Mouse (Mus musculus): ENCODE results near the gene Nckap5l. TPM values are rescaled to one million over a fixed set of nuclear protein-coding genes. Genes with fewer than 3 reads are reported as not detected.

Gene Nckap5l
- total RNA-seq, 2 experiments from 2014 or later, result 39.0 to 39.2 TPM

- intact Hi-C loops (cut with DNase I), result no loop called here
- DNase-seq, result no peak
Measured at GRCm38 (mm10) chr15:99433081-99433718, 24.3 kb downstream of the Nckap5l start.

DNA sequence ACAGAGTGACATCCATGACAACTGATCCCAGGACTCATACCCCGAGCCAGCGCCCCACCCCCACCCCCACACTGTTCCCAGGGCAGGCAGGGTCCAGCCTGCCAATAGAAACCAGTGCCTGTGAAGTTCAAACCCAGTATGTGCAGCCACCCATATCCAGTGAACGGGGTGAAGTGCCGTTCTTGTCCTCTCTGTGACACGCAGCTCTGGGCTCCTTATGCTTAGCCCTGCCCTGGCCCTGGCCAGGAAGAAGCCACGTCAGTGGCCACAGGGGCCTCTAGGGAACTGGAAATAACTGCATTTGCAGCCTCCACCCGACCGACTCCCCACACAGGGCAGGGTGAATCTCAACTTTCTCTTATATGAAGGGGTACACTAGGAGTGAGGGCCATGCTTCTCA is 25.6 kb downstream of the Nckap5l start:
- intact Hi-C loops (cut with DNase I), result no loop called here
- DNase-seq, result no peak

- intact Hi-C loops (cut with DNase I), result no loop called here
- DNase-seq, result no peak
Measured at GRCm38 (mm10) chr15:99431504-99431903, 26.0 kb downstream of the Nckap5l start.

DNA sequence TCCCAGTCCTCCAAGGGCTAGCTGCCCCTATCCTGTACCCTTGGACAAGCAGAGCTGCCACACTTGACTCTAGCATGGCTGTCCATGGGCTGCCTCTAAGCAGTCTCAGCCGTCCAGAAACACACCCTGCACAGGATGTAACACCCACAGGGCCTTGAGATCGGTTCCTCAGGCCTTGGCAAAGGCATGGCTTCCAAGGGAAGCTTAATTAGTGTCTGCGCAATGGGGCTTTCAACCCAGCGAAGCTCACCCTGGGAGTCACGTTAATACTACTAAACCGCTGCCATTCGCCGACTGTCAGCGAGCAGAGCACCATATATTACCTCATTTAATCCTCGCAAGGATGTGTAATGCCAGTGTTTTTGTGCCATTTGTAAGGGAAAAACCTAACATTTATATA is 26.5 kb downstream of the Nckap5l start:
- DNase-seq, result no peak
- intact Hi-C loops (cut with DNase I), result no loop called here

GRCm38 (mm10) chr15:99430394-99430793 is 27.2 kb downstream of the Nckap5l start:
- no peak for DNase-seq
- intact Hi-C loops (cut with DNase I), result no loop called here

DNA sequence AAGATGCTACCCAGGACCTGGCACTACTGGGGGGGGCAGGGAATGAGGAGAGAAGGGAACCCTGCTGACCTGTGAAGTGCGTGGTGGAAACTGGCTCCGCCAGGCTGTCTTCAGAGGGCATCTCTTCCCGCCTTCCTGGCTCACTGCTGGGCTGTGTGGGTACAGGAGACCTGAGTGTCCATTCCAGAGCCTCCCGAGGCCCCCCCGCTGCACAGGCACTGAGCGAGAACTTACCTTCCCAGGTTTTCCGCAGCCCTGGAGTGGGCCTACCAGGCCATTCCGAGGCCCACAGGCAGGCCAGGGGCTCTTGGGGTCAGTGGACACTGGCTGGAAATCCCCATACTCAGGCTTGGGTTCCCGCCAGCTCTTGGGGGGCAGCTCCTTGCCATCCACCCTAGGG is 33.7 kb downstream of the Nckap5l start:
- intact Hi-C loops (cut with DNase I), result no loop called here
- DNase-seq, result no peak

GRCm38 (mm10) chr15:99423131-99423530 is 34.4 kb downstream of the Nckap5l start:
- intact Hi-C loops (cut with DNase I), result no loop called here
- DNase-seq, result no peak

GRCm38 (mm10) chr15:99422551-99422950 is 35.0 kb downstream of the Nckap5l start:
- intact Hi-C loops (cut with DNase I), result no loop called here

DNA sequence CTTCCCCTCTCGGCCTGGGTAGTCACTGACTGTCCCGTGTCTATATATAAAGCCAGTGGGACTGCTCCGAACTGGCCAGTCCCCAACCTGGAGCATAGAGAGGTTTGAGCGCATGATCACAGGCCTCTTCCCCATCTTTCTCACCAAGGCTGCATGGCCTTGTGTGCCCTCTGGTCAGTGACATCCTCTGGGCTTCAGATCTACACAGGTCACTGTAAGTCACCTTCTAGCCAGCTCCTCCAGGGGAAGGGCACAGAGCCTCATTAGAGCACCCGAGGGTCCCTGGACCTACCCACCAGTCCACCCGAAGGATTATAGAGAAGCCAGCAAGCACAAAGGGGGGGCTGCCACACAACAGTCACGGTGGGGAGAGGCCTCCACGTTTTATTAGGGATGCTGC is 35.9 kb downstream of the Nckap5l start:
- DNase-seq, result no peak
- intact Hi-C loops (cut with DNase I), result no loop called here

More at GRCm38 (mm10) chr15:99422551-99422950, 35.0 kb downstream of the Nckap5l start:
- DNase-seq, result no peak

GRCm38 (mm10) chr15:99421152-99421551 is 36.4 kb downstream of the Nckap5l start:
- DNase-seq, result no peak
- intact Hi-C loops (cut with DNase I), result no loop called here

GRCm38 (mm10) chr15:99420521-99421014 is 37.0 kb downstream of the Nckap5l start:
- intact Hi-C loops (cut with DNase I), result no loop called here
- DNase-seq, result peak; percentile 88

GRCm38 (mm10) chr15:99420101-99420500 is 37.4 kb downstream of the Nckap5l start:
- no peak for DNase-seq
- intact Hi-C loops (cut with DNase I), result no loop called here

DNA sequence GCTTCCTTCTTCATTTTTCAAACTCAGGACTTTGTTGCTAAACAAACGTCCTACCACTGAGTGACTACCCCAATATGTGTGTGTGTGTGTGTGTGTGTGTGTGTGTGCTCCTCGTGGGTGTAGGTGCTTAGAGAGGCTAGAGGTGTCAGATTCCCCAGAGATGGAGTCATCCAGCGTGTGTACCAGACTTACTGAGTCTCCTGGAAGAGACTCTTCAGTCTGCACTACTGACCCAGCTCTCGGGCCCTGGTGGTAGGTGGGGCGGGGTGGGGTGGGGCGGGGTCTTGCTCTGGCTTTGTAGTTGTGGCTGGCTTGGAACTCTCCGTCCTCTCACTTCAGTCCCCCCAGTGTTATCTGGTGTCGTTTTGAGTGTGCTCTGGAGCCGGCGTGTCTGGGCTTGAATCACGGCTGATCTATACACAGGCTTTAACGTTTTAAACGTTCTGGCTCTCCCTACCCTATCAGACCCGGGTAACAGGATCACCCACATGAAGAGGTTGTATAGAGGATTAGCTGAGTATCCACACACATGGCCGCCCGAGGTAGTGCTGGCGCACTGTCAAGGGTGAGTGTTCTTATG is 39.8 kb downstream of the Nckap5l start:
- DNase-seq, result no peak
- intact Hi-C loops (cut with DNase I), result loop anchor here (2.0 kb wide), 1 partner anchor 51 kb away; no protein-coding TSS in a partner anchor

DNA sequence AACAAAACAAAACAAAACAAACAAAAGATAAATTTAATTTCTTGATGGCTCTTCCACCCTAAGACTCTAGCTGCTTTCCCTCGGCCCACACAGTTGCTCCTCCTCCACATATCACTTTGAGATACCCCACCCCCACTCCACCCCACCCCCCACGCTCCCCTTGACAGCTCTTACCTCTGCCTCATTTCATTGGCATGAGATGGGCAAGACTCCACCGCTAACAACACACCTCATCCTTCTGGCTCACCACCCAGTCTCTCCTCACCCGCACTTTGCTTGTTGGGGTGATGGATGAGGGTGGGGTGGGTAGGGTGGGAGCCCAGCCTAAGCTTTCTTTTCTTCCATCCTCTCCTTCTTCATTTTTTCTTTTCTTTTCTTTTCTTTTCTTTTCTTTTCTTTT is 40.6 kb downstream of the Nckap5l start:
- intact Hi-C loops (cut with DNase I), result loop anchor here (2.0 kb wide), 1 partner anchor 52 kb away; no protein-coding TSS in a partner anchor
- no peak for DNase-seq

- intact Hi-C loops (cut with DNase I), result loop anchor here (2.0 kb wide), 1 partner anchor 52 kb away; no protein-coding TSS in a partner anchor
- DNase-seq, result peak; percentile 86
Measured at GRCm38 (mm10) chr15:99416348-99416882, 41.1 kb downstream of the Nckap5l start.

GRCm38 (mm10) chr15:99415793-99416192 is 41.8 kb downstream of the Nckap5l start:
- intact Hi-C loops (cut with DNase I), result loop anchor here (2.0 kb wide), 1 partner anchor 53 kb away; no protein-coding TSS in a partner anchor
- peak; percentile 56 for DNase-seq

GRCm38 (mm10) chr15:99411747-99412146 is 45.8 kb downstream of the Nckap5l start:
- intact Hi-C loops (cut with DNase I), result no loop called here
- DNase-seq, result no peak

DNA sequence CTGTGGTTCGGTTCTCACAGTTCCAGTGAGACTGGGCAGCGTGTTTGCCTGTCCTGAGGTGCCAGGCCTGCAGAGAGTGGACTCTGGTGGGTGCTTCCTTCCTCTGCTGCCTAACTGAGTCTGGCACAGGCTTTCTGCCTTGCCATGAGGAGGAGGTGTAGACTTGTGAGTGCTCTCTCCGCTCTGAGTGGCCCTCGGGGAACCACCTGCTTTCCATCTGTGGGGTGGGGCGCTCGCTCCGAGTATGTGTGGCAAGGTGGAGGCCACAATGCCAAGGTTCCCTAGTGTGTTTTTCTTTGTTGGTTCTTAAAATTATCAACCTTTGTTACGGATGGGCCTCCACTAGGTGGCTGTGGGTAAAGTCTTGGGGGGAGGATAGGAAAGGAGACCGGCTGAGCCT is 48.7 kb downstream of the Nckap5l start:
- DNase-seq, result no peak
- intact Hi-C loops (cut with DNase I), result no loop called here

DNA sequence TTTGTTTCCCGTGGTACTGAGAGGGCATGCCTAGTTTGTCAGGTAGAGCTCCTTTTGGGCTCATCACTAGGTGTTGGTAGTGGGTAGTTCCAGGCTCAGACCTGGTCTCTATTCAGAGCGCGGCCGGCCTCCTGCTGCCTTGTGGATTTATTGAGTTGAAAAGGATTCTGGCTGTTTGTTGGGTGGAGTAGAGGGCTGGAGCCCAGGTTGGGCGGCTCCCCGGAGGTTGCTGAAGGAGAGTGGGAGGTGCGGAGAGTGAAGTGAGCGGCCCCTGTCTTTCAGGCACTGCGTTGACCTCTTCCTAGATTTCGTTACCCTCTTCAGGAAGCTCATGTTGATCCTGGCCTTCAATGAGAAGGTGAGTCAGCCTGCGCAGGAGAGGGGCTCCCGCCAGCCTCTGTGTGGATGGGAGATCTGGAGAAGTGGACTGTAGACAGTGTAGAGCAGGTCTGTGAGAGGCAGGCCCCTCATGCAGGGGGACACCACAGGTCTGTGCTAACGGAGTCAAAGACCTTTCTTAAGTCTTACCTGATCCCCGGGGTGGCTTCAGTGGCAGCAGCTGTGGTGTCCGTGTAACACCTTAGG is 50.5 kb downstream of the Nckap5l start:
- intact Hi-C loops (cut with DNase I), result no loop called here
- no peak for DNase-seq

GRCm38 (mm10) chr15:99405150-99405549 is 52.4 kb downstream of the Nckap5l start:
- intact Hi-C loops (cut with DNase I), result no loop called here
- no peak for DNase-seq

DNA sequence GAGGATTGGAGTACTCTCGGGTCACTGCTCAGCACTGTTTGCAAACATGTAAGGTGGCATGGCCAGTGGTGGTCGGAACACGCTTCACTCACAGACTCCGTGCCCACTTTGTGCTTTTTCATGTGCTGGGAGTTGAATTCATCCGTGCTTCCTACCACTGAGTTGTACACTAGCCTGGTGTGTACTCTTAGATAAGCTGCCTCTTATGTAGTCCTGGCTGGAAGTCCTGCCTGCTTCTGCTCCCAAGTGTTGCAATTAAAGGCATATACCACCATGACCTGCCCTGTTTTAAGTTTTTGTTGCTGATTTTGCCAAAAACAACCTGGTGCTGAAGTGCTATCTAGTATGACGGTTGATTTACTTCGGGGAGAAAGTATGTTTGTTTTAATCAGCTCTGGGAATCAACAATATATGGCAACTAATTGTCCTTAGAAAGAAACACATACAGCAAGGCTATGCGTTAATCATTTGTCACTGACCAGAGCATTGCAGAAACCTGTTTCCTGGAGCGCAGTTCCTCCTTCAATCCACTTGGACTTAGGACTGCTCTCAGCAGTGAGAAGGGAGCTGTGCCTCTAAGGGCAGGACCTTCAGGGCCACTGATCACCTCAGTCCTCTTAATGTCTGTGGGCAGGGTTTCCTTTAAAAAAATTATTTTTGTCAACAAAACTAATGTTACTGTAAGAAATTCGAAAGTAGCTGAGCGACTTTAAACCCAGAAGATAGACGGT is 54.2 kb downstream of the Nckap5l start:
- DNase-seq, result no peak
- intact Hi-C loops (cut with DNase I), result no loop called here

Data from left cerebral cortex, postnatal 4 days (tissue).